Mouse (Mus musculus) G1E (cell line): ENCODE data around the gene Dynlrb1.

Experiments used
- CTCF ChIP-seq: IDR thresholded peaks from 2 replicates; pipeline ENCODE4 v1.5.1; 2012; ENCODE audit warnings: low read depth, low read length, inconsistent platforms, mixed read lengths
- POLR2AphosphoS5 ChIP-seq: IDR thresholded peaks from 2 replicates; pipeline ENCODE4 v1.6.1; 2012; ENCODE audit warnings: low read depth, low read length, inconsistent platforms; ENCODE audit not compliant: insufficient replicate concordance
- TAL1 ChIP-seq: conservative IDR thresholded peaks from 2 replicates; pipeline ENCODE4 v1.6.1; 2012; ENCODE audit warnings: low read depth, low read length, inconsistent platforms, mixed read lengths

DNA sequence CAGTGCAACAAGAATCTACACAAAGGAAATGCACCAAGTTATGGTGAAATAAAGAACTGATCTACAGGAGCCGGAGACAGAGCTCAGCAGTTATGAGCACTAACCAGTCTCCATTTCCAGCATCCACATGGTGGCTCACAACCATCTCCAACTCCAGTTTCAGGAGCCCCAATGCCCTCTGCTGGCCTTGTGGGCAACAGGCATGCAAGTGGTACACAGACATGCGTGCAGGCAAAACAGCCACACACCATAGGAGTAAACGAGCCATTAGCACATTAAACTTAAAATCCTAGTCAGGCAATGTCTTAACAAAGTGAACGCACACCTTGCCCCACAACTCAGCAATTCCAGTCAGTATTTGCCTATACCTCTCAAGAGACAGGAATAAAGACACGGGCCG lies 35.6 kb downstream of the Dynlrb1 start:
- no peak for TF ChIP-seq CTCF
- no peak for TF ChIP-seq POLR2AphosphoS5
- TF ChIP-seq TAL1 = no peak
